Mouse (Mus musculus) heart, adult 10 weeks (tissue): Measurements from ENCODE around the gene Hsd17b14. TPM values are rescaled to one million over a fixed set of nuclear protein-coding genes. Genes with fewer than 3 reads are reported as not detected.

Source experiments
- polyA plus RNA-seq: library from polyadenylated mRNA; stranded (reverse); fragments of 350-450 nt; fragmentation: Illumina TruSeq; extraction: RNeasy Lipid Tissue Mini Kit (QIAGEN cat#74804); gene quantifications from one replicate; pipeline ENCODE4 v1.2.3, GENCODE M21; 2014; ENCODE audit warnings: low read depth, low replicate concordance

Hsd17b14 gene
- polyA plus RNA-seq = not detected

DNA sequence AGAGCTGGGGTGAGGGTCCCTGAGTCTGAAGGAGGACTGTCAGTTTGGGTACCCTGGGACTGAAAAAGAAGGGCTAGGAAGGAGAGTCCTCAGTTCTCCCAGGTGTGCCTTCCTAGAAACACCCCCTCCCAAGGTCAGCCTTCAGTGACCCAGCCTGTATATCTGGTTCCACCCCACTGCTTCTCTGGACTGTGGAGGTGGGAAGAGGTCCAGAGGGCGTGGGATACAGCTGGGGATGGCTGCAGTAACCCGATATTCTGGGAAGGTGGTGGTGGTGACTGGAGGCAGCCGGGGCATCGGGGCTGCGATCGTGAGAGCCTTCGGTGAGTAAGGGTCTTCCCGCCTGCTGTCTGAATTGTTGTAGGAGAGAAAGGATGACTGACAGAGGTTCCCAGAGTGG, at the start of gene Hsd17b14:
TSS of gene Hsd17b14 (plus strand) at position 150 of the 400 bp plus-strand sequence.

DNA sequence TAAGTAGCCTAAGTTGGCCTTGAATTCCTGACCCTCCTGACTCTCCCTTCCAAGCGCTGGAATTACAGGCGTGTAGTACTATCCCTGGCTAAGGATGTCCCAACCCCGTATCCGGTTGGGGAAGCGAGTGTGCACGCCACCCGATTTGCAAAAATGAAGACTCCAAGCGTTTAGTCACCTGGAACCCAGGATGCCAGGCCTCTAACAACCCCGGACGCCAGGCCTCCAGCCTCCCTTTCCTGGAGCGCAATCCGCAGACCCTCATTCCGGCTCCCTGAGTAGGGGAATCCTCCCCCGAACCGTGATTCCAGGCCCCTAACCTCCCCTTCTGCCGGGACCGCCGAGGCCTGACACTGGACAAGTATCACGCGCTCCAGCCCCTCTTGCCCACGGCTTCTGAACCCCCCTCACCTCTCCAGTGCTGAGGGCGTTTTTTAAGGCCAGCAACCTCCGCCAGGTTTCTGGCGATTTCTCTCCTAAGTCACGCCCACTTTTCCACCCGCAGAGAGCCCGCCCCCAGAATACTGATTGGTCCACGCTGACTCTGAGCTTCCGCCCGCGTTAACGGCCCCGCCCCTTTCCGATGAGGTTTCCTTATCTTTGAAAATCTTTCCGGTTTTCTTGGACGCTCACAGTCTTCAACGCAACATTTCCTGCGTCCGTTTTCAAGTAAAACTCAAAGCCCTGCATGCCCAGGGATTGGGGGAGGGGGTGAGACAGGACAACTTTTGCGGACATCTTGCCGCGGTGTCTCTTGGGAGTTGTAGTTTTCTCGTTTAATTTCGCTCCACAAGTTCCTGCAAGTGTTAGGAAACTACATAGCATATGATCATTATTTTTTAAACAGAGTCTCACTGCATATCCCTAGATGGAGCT, 44.5 kb upstream of the Hsd17b14 start, which contains the start of gene Nucb1:
TSS of gene Nucb1 (minus strand) at position 495 of the 876 bp plus-strand sequence.

DNA sequence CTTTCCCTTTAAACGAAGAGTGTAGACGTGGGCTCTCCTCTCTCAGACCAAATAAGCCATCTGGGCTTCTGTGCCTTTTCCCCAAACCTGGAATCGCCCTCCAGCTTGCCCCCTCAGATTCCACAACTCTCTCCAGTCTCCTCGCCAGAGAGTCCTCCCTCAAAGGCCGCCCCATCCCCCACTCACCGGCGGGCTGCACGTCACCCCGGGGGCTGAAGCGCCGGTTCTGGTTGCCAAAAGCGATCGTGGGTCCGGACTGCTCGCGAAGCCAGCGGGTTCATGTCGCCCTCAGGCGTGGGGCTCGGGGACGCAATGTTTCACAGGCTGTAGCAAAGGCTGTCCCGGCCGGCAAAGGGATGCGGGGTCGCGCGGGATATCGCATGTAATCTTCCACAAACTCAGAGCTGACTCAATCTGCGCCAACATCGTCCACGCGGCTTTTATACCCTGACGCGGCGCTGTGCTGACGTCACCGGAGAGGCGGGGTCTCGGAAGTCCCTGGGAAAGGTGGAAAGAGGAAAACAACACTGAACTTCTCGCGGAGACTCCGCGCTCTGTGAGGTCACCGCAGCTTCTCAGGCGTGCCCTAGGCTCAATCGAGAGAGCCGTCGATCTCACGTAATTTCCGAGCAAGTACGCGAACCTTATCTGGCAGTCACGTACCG, 28.8 kb upstream of the Hsd17b14 start, which contains the start of the genes Ppp1r15a and Plekha4:
TSS of gene Ppp1r15a (minus strand) at position 460 of the 665 bp plus-strand sequence.
TSS of gene Plekha4 (plus strand) at position 522 of the 665 bp plus-strand sequence.

DNA sequence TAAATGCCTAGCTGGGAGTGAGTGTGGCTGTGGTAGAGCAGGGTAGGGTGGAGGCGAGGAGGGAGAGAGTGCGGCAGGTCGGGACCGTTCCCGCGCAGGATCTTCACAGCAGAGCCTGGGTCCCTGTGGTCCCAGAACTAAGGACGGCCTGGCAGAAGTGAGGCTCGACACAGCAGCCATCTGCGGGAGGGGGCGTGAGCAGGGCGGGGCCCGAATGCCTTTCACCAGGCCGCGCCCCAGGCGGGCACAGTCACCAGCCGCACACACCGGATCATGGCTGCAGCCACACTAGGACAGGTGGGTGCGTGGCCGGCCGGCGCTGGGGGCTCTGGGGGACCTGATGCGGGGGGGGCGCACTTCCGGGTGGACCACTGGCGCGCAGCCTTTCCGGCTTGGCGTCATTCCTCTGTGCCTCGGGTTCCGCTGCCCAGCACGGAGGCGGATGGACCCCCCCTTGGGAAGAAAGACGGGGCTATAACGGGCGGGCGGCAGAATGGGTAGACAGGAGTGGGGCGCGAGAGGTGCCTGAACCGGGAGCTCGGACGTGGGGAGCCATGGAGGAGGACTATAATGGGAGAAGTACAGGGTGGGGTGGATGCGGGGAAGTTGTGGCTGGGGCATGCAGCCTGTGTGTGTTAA, 15.5 kb downstream of the Hsd17b14 start, which contains the start of gene Bcat2:
TSS of gene Bcat2 (plus strand) at position 51 of the 639 bp plus-strand sequence.

DNA sequence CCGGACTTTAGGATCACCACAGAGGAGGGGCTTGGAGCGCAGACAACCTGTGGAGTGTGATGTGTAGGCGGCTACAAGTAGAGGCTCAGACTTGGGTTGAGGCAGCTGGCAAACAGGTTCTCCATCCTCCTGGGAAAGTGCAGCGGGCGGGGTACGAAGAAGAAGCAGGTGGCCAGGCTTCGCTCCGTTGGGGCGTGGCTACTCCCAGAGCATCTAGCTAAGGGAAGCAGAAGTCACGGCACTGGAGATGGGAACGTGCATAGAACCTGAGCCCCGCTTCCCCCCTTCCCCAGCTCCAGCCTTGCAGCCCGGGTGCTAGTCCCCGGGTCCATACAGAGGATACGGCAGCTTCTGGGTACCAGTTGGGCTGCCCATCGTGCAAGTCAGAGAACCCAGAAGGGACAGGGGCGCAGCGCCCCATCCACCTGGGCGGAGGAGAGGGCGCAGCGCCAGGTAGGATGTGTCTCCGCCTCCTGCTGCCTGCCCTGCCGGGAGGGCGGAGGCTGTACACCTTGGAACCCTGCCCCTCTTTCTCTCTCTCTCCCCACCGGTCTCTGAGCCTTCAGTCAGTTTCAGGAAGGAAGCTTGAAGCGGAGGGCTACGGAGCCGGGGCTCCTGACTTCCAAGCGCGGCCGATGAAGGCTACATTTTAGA, 62.5 kb downstream of the Hsd17b14 start, which contains the start of gene Fut1:
TSS of gene Fut1 (plus strand) at position 248 of the 654 bp plus-strand sequence.

Other genes starting within 250 kb of the Hsd17b14 start
- 31.0 TPM for gene Trpm4, start 221.1 kb upstream of the Hsd17b14 start, polyA plus RNA-seq
- 1,149 TPM for gene Hrc, start 219.6 kb upstream of the Hsd17b14 start, polyA plus RNA-seq
- gene Ppfia3, start 187.9 kb upstream of the Hsd17b14 start, polyA plus RNA-seq = 0.24 TPM
- gene Lin7b, start 184.3 kb upstream of the Hsd17b14 start, polyA plus RNA-seq = 1.2 TPM
- 154 TPM for gene Snrnp70, start 159.2 kb upstream of the Hsd17b14 start, polyA plus RNA-seq
- gene Kcna7, start 149.2 kb upstream of the Hsd17b14 start, polyA plus RNA-seq = 4.3 TPM
- gene Ntf5, start 141.2 kb upstream of the Hsd17b14 start, polyA plus RNA-seq = 0.24 TPM
- not detected for gene Lhb, start 134.1 kb upstream of the Hsd17b14 start, polyA plus RNA-seq
- 80.5 TPM for gene Gys1, start 120.0 kb upstream of the Hsd17b14 start, polyA plus RNA-seq
- 27.2 TPM for gene Ruvbl2, start 116.8 kb upstream of the Hsd17b14 start, polyA plus RNA-seq
- gene Ftl1, start 95.0 kb upstream of the Hsd17b14 start, polyA plus RNA-seq = 688 TPM
- gene Bax, start 88.0 kb upstream of the Hsd17b14 start, polyA plus RNA-seq = 36.8 TPM
- not detected for gene Tulp2, start 73.0 kb upstream of the Hsd17b14 start, polyA plus RNA-seq
- 1.7 TPM for gene Gm45808, start 68.1 kb upstream of the Hsd17b14 start, polyA plus RNA-seq
- 13.6 TPM for gene Dhdh, start 66.1 kb upstream of the Hsd17b14 start, polyA plus RNA-seq
- 147 TPM for gene Nucb1, start 44.5 kb upstream of the Hsd17b14 start, polyA plus RNA-seq
- gene Ppp1r15a, start 28.6 kb upstream of the Hsd17b14 start, polyA plus RNA-seq = 41.3 TPM
- 3.6 TPM for gene Plekha4, start 28.6 kb upstream of the Hsd17b14 start, polyA plus RNA-seq
- gene Bcat2, start 15.3 kb downstream of the Hsd17b14 start, polyA plus RNA-seq = 137 TPM
- gene Fgf21, start 60.6 kb downstream of the Hsd17b14 start, polyA plus RNA-seq = not detected
- not detected for gene Fut1, start 62.4 kb downstream of the Hsd17b14 start, polyA plus RNA-seq
- 0.31 TPM for gene Izumo1, start 66.9 kb downstream of the Hsd17b14 start, polyA plus RNA-seq
- gene Rasip1, start 72.6 kb downstream of the Hsd17b14 start, polyA plus RNA-seq = 16.5 TPM
- gene Mamstr, start 85.1 kb downstream of the Hsd17b14 start, polyA plus RNA-seq = 5.1 TPM
- 1.1 TPM for gene Fut2, start 111.5 kb downstream of the Hsd17b14 start, polyA plus RNA-seq
- gene Ntn5, start 129.1 kb downstream of the Hsd17b14 start, polyA plus RNA-seq = not detected
- gene Sec1, start 139.5 kb downstream of the Hsd17b14 start, polyA plus RNA-seq = 0.47 TPM
- gene Car11, start 144.9 kb downstream of the Hsd17b14 start, polyA plus RNA-seq = 8.2 TPM
- gene Dbp, start 150.2 kb downstream of the Hsd17b14 start, polyA plus RNA-seq = 17.7 TPM
- 502 TPM for gene Rpl18, start 160.6 kb downstream of the Hsd17b14 start, polyA plus RNA-seq
- gene Sphk2, start 163.1 kb downstream of the Hsd17b14 start, polyA plus RNA-seq = 19.3 TPM
- gene Fam83e, start 166.3 kb downstream of the Hsd17b14 start, polyA plus RNA-seq = not detected
- gene Spaca4, start 170.9 kb downstream of the Hsd17b14 start, polyA plus RNA-seq = not detected
- gene Lmtk3, start 228.8 kb downstream of the Hsd17b14 start, polyA plus RNA-seq = not detected
- gene Sult2b1, start 229.8 kb downstream of the Hsd17b14 start, polyA plus RNA-seq = not detected